Mouse (Mus musculus) adrenal gland, postnatal 10 days (tissue): ENCODE data around the gene Socs7. TPM values are rescaled to one million over a fixed set of nuclear protein-coding genes. Genes with fewer than 3 reads are reported as not detected.

Source experiments
- DNase-seq: peaks from one replicate; pipeline ENCODE4 v3.0.0; 2021; ENCODE audit warnings: mixed read lengths
- total RNA-seq, 2 experiments: library from RNA; stranded (reverse); gene quantifications; 2 replicates each; pipeline ENCODE4 v1.2.3; 2021

Gene Socs7
- total RNA-seq, 2 experiments from 2014 or later = 16.9 to 20.1 TPM

DNA sequence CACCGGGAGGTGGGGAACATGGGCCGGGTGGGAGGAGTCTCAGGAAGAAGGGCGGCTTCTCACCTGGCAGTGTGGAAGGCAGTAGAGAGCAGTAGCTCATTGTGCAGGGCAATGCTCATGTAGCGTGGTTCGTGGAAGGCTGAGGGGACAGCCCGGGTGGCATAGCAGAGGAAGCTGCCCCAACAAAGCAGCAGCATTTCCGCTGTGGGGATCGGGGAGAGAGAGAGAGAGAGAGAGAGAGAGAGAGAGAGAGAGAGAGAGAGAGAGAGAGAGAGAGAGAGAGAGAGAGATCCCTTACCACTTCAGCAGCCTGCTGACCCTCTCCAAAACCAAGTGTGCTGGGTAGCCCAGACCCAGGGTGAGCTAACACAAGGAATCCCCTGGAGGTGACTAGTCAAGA lies 19.2 kb upstream of the Socs7 start:
- no peak for DNase-seq

DNA sequence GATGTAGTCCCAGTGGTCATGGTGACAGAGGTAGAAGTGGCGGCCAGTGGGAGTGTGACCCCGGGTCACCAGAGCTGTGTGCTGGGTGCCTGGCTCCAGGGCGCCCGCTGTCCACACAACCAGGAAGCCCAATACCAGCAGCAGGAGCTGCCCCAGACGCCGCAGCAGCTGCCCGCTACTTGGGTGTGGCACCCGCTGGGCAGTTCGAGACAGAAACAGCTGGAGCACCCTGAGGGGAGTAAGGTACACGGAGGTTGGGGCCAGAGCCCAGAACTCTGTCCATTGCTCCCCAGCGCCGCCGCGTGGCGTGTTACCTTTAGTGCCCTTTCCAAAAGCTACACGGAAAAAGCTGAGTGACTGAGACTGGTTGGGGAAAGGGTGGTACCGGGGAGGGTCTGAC lies 18.7 kb upstream of the Socs7 start:
- peak; percentile 62 for DNase-seq

DNA sequence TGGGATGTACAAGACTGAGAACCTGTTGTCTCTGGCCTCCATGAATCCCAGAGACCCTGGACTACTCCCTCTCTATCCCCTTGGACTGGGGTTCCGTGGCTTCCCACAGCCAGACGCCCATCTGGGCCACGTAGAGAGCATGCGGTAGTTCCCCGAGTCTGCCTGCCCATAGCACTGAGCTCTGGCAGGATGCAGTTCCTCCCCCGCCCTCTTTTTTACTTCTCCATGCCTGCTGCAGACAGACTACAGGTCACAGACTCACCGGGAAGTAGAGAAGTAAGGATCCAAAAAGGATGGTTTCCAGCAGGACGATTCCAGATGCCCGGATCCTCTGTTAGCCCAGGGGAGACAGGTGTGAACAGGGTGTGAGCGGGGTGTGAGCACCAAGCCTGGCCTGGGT lies 16.9 kb upstream of the Socs7 start:
- no peak for DNase-seq

DNA sequence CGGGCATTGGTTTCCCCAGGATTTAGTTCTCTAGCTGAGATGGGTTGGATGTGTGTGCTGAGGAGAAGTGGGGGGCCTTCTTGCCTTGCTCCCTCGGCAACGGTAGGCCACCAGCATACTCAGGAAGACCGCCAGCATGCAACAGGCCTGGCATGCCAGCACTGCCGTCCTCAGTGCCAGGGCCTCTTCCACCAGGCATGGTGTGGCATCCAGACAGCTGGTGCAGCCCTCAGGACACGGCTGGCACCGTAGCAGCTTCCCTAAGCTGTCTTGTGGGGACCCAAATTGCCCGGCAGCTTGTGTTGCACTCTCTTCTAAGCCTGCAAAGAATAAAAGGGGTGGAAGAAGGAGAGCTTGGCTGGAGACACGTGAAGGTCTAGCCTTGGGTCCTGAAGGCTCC lies 16.0 kb upstream of the Socs7 start:
- DNase-seq = no peak

DNA sequence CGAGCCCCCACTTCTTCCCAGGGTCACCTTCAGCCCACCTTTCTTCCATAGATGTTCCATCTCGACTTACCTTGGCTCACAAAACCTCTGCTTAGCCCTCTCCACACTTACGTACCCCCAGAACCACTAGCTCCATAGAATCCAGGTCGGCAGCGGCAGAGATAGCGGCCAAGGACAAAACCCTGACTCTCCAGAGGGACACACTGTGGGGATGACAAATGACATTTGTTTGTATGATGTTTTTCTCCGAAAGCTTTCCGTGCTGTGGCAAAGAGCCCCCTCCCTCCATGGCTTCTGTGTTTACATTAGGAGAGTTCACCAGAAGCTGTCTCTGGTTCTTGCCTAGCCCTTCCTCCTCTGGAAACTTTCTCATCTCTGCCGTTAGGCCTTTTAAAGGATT lies 15.1 kb upstream of the Socs7 start:
- DNase-seq = peak; percentile 40

DNA sequence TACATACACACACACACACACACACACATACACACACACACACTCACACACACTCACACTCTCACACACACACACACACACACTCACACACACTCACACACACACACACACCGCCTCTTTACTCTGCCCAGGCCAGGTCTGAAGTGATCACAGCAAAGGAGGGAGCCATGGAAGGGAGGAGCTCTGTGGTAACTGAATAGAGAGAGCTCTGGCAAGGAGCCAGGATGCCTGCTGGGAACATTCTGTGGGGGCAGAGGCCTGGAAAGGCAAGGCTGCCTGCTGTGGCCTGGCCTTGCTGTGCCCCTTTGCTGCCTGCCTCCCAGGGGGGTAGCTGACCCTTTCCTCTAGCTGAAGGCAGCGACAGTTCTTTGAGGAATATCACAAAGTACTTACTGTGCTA lies 12.3 kb upstream of the Socs7 start:
- DNase-seq = peak; percentile 87

DNA sequence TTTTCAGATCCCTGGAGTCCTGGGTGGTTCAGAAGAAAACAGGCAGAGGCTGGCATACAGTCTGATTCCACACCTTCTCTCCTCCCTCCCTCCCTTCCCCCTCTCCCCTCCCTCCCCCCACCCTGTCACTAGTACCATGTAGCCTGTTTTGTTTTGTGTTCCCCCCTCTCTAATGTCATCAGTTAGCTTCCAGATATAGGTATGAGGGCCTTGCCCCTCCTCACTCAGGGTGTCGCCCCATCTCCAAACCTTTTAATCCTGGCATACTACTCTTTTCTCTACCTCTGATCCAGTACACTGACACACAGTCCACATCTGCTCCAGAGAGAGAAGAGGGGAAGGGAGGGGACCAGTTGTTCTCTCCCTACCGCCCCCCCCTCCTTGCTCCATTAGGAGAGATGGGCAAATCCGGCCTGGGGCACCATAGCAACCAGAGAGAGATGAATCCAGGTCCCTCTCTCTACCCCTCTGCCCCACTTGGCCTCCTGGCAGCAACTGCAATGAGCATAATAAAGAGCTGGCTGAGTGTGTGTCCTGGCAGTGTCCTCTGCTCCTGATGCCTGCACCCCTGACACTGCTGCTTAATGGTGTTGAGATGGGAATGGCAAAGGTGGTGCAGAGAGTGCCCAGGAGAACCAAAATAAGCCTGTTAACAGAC lies 10.2 kb upstream of the Socs7 start, which contains the start of gene Gpr179:
Gene Gpr179 (minus strand): TSS at position 51 of the 658 bp plus-strand sequence.
- no peak for DNase-seq

DNA sequence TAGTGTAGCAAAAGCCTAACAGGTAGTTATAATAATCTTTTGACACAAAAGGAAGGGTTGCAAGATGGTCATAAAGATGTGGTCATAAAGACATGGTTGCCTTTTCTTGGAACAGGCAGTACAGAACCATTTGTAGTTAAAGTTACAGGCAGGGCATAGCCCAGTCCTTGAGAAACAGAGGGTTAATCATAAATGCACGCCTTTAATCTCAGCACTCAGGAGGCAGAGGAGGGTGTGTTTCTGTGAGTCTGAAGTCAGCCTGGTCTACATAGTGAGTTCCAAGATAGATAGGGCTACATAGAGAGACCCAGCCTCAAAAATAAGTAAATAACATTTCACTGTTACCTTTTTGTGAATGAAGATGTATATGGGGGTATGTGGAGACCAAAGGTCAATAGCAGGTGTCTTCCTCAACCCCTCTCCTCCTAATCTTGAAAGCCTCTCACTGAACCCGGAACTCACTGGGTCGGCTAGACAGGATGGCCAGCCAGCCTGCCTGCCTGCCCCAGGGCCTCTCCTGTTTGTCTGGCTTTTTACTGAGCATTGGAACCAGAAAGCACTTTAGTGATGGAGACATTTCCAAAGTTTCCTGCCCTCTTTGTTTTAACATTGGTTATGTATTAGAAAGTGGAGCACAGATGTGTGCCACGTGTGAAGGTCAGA lies 9.3 kb upstream of the Socs7 start:
- no peak for DNase-seq

DNA sequence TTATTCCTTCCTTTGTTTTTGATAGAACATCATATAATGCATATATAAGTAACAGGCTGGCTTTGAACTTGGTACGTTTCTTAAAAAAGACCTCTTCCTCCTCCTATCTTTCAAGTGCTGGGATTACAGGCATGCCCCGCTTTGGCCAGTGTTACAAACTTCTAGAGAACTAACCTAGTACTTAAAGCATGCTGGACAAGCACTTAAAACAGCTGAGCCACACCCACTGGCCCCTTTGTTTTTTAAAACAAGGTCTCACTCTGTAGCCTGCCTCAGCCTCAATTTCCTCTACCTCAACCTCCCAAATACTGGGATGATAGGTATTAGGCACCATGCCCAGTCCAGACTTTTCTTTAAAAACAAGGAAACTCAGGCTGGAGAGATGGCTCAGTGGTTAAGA lies 7.7 kb upstream of the Socs7 start:
- no peak for DNase-seq

DNA sequence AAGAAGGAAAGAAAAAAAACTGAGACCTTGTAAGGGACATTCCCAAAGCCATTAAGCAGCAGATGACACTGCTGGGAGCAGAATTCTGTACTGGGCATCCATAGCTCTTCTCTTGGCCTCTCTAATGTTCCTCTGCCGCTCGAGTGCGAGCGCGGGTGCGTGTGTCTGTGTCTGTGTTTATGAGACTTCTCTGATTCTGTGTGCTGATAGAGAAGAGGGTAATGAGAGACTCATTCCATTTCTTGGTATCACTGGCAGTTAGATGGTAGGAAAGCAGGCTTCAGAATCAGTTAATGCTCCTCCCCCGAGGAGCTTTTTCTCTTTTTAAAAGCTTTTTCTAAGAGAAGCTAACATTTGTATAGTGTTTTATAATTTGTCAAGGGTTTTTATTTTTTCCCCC lies 7.1 kb upstream of the Socs7 start:
- DNase-seq = no peak

DNA sequence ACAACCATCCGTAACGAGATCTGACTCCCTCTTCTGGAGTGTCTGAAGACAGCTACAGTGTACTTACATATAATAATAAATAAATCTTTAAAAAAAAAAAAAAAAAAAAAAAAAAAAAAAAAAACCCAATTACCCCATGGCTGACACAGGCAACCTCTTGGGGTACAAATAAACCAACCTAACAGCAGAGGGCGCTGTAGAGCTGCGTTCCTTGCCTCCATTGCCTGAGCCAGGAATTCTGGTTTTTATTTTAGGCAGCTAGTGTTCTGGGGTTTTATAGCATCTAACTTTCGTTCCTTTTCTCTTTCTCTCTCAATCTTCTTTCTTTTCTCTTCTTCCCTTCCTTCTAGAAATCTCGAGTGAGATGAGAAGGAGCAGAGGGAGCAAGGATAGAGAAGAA lies 4.7 kb upstream of the Socs7 start:
- DNase-seq = peak; percentile 87

DNA sequence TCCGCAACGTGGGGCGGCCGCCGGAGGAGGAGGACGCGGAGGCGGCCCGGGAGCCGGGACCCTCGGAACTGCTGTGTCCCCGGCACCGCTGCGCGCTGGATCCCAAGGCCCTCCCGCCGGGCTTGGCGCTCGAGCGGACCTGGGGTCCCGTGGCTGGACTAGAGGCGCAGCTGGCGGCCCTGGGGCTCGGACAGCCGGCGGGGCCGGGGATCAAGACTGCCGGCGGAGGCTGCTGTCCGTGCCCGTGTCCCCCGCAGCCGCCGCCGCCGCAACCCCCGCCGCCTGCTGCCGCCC lies 245 bp downstream of the Socs7 start:
- DNase-seq = peak; percentile 59

DNA sequence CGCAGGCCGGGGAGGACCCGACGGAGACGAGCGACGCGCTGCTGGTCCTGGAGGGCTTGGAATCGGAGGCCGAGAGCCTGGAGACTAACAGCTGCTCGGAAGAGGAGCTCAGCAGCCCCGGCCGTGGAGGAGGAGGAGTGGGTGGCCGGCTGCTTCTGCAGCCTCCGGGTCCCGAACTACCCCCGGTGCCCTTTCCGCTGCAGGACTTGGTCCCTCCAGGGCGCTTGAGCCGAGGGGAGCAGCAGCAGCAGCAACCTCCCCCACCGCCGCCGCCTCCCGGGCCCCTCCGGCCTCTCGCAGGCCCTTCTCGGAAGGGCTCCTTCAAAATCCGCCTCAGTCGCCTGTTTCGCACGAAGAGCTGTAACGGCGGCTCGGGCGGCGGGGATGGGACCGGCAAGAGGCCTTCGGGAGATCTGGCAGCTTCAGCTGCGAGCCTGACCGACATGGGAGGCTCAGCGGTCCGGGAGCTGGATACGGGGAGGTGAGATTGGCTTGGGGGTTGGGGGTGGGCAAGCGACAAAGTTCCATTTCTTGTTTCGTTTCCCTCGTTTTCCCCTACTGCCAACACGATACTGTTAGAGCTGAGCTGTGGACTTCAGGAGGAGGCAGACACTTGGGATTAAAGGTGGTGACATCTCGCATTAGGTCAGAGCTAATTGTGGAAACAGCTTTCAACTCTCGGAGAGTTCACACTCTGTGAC lies 742 bp downstream of the Socs7 start:
- peak; percentile 61 for DNase-seq

DNA sequence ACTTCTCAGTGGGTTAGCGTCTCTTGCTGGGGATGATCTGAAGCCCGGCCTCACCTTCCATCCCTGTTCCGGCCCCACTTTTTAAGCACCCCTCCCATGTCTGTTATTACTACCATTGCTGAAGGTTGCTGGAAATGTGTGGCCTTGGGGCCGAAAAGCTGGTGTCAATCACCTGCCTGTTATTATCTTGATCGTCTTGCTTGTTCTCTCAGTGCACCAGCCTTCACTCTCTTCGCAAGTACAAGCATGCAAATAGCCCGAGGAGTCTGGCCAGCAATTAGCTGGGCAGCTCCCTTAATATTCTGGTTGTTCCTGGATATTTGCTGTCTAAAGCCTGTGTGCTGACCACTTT lies 1.3 kb downstream of the Socs7 start:
- no peak for DNase-seq

DNA sequence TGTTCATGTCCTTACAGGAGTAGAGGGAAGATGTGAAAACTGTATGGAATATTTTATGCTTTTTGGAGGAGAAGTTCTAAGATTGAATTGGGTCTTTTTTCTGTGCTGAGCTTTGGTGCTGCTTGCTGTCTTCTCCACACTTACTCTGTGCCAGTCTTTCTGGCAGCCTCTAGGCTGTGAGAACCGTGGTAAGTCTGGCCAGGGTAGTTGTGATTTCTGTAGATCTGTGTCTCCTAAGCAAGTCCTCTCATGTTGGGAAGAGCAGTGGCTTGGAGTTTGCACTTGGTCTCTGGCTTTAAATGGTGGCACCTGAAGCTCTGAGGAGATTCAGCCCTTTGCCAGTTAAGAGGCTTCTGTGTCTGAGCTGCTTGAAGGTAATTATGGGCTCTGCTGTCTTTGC lies 3.2 kb downstream of the Socs7 start:
- DNase-seq = no peak

DNA sequence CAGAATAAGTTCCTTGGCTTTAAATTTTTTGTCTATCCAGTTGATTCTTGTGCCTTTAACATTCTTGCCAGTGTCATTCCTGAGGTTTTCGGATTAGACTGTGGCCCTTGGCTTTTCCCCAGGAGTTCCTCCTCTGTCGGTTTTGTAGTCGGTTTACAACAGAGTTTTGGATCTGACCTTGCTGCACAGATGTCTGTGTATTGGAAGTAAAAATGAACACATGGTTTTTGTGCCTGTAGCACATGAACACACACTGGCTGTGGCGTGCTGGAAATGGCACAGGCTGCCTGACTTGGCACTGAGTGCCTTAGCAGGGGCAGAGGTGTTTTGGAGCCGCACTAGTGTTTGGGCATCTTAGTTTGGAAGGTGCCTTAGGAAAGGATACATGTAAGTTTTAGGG lies 6.2 kb downstream of the Socs7 start:
- no peak for DNase-seq

DNA sequence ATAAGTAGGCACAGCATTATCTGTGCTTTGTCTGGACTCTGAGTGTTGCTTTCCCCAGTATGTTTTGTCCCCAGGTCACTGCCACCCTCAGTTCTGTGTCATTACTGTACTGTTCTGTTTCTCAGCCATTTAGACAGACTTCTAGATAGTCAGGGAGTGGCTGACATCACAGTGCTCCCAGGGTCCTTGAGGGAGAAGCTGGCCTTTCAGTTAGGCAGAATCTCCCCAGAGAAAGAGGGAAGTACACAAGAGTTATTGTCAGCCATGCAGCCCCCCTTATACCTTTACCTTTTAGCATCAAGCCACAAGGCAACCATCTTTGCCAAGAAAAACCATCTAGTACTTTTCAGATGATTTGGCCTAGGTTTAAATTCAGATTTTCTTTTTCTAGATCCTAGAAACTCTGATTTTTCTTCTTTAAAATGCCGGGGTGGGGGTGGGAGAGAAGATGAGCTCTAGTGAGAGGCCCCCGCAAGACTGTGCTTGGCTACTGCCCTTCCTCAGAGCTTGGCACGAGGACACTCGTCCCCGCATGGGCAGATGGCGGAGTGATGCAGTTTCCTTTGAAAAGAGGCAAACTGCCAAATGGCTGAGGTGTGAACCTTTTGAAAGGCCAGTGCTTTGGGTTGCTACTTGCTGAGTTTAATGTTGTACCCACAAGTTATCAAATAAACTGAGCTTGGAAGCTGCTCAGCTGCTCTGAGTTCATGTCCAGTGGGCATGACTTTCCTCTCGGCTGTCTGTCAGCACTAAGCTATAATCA lies 8.2 kb downstream of the Socs7 start:
- DNase-seq = no peak

DNA sequence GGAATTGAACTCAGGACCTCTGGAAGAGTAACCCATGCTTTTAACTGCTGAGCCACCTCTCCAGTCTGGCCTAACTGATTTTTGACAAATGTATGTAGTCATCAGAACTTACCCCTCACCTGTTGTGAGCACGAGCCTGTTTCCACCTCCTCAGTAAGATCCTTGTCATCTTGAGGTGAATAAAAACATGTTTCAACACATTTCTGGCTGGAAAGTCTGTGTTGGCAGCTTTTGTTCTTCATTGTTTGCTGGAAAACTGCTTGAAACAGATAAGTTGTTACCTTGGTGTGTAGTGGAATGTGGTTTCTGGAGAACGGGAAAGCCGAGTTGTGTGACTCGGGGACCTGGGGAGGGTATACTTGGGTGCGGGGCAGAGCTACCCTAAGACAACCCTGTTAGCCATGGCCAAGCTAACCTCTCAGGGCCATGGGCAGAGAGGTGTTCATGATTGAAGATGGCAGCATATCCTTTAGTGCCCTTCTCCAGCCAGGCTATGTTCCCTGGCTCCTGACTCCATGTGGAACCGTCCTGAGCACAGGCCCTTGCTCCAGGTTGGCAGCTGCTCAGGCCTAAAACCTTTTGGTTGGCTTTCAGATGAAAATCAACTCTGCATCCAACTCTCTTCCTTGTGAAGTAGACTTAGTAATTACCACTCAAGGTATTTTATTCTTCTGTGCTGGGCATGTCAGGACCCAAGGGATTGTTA lies 10.0 kb downstream of the Socs7 start:
- DNase-seq = no peak

DNA sequence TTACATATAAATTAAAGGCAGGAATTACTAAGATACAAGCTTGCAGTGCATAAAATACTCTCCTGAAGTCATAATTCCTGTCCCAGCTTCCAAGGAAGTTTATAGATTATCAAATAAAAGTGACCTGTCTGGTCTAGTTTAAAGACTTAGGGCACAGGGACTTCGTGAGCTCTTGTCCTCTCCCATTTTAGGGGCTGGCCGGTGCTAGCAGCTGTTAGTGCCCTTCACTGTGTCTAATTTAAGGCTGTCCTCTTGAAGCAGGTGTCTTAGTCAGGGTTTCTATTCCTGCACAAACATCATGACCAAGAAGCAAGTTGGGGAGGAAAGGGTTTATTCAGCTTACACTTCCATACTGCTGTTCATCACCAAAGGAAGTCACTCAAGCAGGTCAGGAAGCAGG lies 11.1 kb downstream of the Socs7 start:
- no peak for DNase-seq

DNA sequence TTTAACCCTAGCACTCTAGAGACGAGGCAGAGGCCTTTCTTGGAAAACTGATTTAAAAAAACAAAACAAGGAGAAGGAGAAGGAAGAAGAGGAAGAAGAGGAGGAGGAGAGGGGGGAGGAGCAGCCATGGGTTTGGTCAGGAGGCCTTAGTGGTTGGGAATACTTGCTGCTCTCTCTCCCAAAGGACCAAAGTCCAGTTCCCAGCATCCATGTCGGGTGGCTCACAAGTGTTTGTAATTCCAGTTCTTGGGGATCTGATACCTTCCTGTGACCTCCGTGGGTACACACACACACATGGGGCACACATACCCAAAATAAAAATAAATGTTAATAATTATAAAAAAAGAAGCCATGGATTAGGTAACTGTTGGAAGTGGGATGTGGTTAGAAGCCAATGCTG lies 17.7 kb downstream of the Socs7 start:
- no peak for DNase-seq

DNA sequence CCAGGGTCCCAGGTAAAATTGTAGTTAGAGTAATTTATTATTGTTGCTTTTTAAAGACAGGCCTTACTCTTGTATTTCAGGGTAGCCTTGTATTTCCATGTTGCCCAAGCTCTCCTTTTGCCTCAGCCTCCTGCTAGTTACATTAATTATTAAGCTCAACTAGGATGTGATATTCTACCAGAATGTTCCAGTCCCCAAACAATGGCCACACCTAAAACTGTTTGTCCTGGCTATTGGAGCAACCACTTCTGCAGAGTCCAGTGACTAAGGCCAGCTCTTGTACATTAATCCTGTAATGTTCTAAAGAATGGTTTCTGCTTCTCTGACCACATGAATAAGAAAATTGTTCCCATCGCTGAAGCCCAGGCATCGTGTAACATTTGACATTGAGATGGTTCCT lies 20.7 kb downstream of the Socs7 start:
- no peak for DNase-seq

DNA sequence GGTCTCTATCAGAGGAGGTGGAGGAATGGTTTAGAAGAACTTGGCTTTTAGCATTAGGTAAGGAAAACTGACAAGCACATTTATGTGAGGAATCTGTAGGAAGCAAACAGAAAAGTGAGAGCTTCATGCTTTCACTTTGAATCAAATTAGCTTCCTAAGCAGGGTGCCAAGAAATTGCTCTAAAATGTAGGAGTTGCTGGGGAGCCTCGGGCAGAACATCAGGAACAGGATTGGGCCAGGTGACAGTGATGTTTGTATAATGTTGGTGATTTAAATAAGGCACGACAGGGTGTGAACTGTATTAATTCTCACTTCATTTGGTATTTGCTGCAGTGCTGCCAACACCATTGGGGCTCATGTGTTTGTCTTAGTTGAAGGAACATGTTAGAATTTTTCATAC lies 21.4 kb downstream of the Socs7 start:
- DNase-seq = no peak

DNA sequence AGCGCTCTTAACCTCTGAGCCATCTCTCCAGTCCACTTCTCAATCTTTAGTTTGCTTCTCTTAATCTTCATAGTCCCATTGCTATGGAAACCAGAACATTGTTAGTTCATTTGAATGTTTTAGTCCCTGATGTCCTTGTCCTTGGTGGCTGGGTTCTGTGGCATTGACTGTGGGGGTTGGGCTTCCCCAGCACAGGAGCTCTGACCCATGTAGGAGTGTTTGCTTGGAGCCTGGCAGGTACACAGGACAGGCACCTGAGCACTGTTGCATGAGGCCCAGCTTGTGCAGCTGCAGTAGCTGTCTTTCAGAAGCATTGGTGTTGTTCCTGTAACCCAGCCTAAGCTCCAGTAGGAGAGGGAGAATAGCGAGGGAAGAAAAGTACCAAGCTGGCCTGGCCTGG lies 25.5 kb downstream of the Socs7 start:
- DNase-seq = peak; percentile 48
